Mouse (Mus musculus) CH12.LX (cell line): Measurements from ENCODE around the gene 4930402H24Rik. TPM values are rescaled to one million over a fixed set of nuclear protein-coding genes. Genes with fewer than 3 reads are reported as not detected.

ENCODE experiments used
- DNase-seq: peaks from one replicate; pipeline ENCODE4 v3.0.0-alpha.2; 2013; ENCODE audit errors: extremely low read depth
- H3K27ac ChIP-seq: 2 replicates; pipeline ENCODE4 v1.5.1; 2012; ENCODE audit warnings: low read depth, mild to moderate bottlenecking, control low read depth, moderate library complexity; ENCODE audit not compliant: insufficient read depth
- H3K27me3 ChIP-seq: replicated peaks from 2 replicates; pipeline ENCODE3; 2012; ENCODE audit warnings: inconsistent platforms
- H3K36me3 ChIP-seq, 2 experiments: replicated peaks in 1 of 2; 2 replicates each; pipeline versions ENCODE3 to v1.6.1; 2012; ENCODE audit warnings: inconsistent platforms in 1 of 2, low read length in 1 of 2, mild to moderate bottlenecking in 1 of 2, mixed read lengths in 1 of 2, moderate library complexity in 1 of 2; ENCODE audit not compliant: control insufficient read depth in 1 of 2, insufficient read depth in 1 of 2
- H3K4me1 ChIP-seq, 2 experiments: 2 replicates each; pipeline ENCODE4 v1.6.1; 2012; ENCODE audit warnings: inconsistent platforms in 1 of 2, moderate library complexity in 1 of 2; ENCODE audit not compliant: insufficient read depth in 2 of 2, control insufficient read depth in 1 of 2
- H3K4me2 ChIP-seq: 2 replicates; pipeline ENCODE4 v1.6.1; 2012; ENCODE audit warnings: low read depth, mild to moderate bottlenecking, control low read depth; ENCODE audit not compliant: poor library complexity, insufficient read depth, severe bottlenecking
- H3K4me3 ChIP-seq, 3 experiments: fragments of 150-350 bp in 1 of 3; sonication (generic) in 1 of 3; replicated peaks in 1 of 3; 2 replicates each; pipeline versions ENCODE3 to v1.5.1; 2011 to 2012; ENCODE audit warnings: low read depth in 2 of 3, low read length in 2 of 3, mild to moderate bottlenecking in 2 of 3, moderate library complexity in 2 of 3, control low read depth in 1 of 3, improper control_type of control experiment in 1 of 3, inconsistent platforms in 1 of 3, mixed read lengths in 1 of 3; ENCODE audit not compliant: poor library complexity in 1 of 3
- H3K79me2 ChIP-seq: replicated peaks from 2 replicates; pipeline ENCODE4 v1.6.1; 2012; ENCODE audit warnings: mild to moderate bottlenecking, moderate library complexity; ENCODE audit not compliant: control insufficient read depth, poor library complexity, insufficient read depth, severe bottlenecking; ENCODE audit errors: extremely low read depth
- H3K9ac ChIP-seq: 2 replicates; pipeline ENCODE4 v1.6.1; 2012; ENCODE audit warnings: low read depth, mild to moderate bottlenecking, control low read depth, moderate library complexity; ENCODE audit not compliant: insufficient read depth
- H3K9me3 ChIP-seq: replicated peaks from 2 replicates; pipeline ENCODE3; 2012; ENCODE audit warnings: low read length, inconsistent platforms, mixed read lengths
- CHD1 ChIP-seq: IDR thresholded peaks from 2 replicates; pipeline ENCODE4 v1.6.1; 2012; ENCODE audit warnings: low read depth, low read length, improper control_type of control experiment, inconsistent platforms
- CTCF ChIP-seq, 2 experiments: IDR thresholded peaks in 1 of 2; conservative IDR thresholded peaks in 1 of 2; 2 replicates each; pipeline ENCODE4 v1.5.1; 2011 to 2012; ENCODE audit warnings: low read depth in 2 of 2, low read length in 2 of 2, improper control_type of control experiment in 1 of 2, inconsistent platforms in 1 of 2, mild to moderate bottlenecking in 1 of 2, moderate library complexity in 1 of 2
- E2F4 ChIP-seq: IDR thresholded peaks from 2 replicates; pipeline ENCODE4 v1.6.1; 2011; ENCODE audit warnings: low read depth, low read length, improper control_type of control experiment; ENCODE audit not compliant: insufficient replicate concordance
- ELF1 ChIP-seq: IDR thresholded peaks from 2 replicates; pipeline ENCODE4 v1.6.1; 2014; ENCODE audit warnings: low read depth, mild to moderate bottlenecking, inconsistent platforms, low read length, improper control_type of control experiment
- EP300 ChIP-seq: IDR thresholded peaks from 2 replicates; pipeline ENCODE4 v1.6.1; 2011; ENCODE audit warnings: low read length, improper control_type of control experiment
- ETS1 ChIP-seq: conservative IDR thresholded peaks from 2 replicates; pipeline ENCODE4 v1.6.1; 2012; ENCODE audit warnings: low read depth, mild to moderate bottlenecking, inconsistent platforms, low read length, improper control_type of control experiment, moderate library complexity
- HCFC1 ChIP-seq: IDR thresholded peaks from 2 replicates; pipeline ENCODE4 v1.6.1; 2012; ENCODE audit warnings: low read depth, mild to moderate bottlenecking, inconsistent platforms, low read length, improper control_type of control experiment
- IRF4 ChIP-seq: IDR thresholded peaks from 2 replicates; pipeline ENCODE4 v1.6.1; 2014; ENCODE audit warnings: low read depth, mild to moderate bottlenecking, inconsistent platforms, low read length, improper control_type of control experiment
- JUN ChIP-seq: IDR thresholded peaks from 2 replicates; pipeline ENCODE4 v1.6.1; 2011; ENCODE audit warnings: low read depth, mild to moderate bottlenecking, low read length, improper control_type of control experiment, moderate library complexity; ENCODE audit not compliant: insufficient read depth
- JUND ChIP-seq: conservative IDR thresholded peaks from 2 replicates; pipeline ENCODE4 v1.6.1; 2011; ENCODE audit warnings: low read depth, low read length, improper control_type of control experiment
- KAT2A ChIP-seq: IDR thresholded peaks from 2 replicates; pipeline ENCODE4 v1.6.1; 2012; ENCODE audit warnings: low read length, improper control_type of control experiment, inconsistent platforms; ENCODE audit not compliant: insufficient replicate concordance
- MAFK ChIP-seq: IDR thresholded peaks from 2 replicates; pipeline ENCODE4 v1.6.1; 2011; ENCODE audit warnings: low read length, improper control_type of control experiment; ENCODE audit not compliant: insufficient replicate concordance
- MAZ ChIP-seq: IDR thresholded peaks from 2 replicates; pipeline ENCODE4 v1.6.1; 2012; ENCODE audit warnings: low read depth, mild to moderate bottlenecking, inconsistent platforms, low read length, improper control_type of control experiment, moderate library complexity
- MEF2A ChIP-seq: IDR thresholded peaks from 2 replicates; pipeline ENCODE4 v1.6.1; 2014; ENCODE audit warnings: low read depth, mild to moderate bottlenecking, inconsistent platforms, low read length, improper control_type of control experiment, borderline replicate concordance
- MXI1 ChIP-seq: IDR thresholded peaks from 2 replicates; pipeline ENCODE4 v1.6.1; 2011; ENCODE audit warnings: mild to moderate bottlenecking, low read depth, low read length, improper control_type of control experiment
- NRF1 ChIP-seq: IDR thresholded peaks from 2 replicates; pipeline ENCODE4 v1.6.1; 2014; ENCODE audit warnings: low read depth, mild to moderate bottlenecking, inconsistent platforms, low read length, improper control_type of control experiment, moderate library complexity
- POLR2A ChIP-seq: IDR thresholded peaks from 2 replicates; pipeline ENCODE4 v1.6.1; 2011; ENCODE audit warnings: low read depth, mild to moderate bottlenecking, improper control_type of control experiment, low read length
- POLR2AphosphoS2 ChIP-seq: IDR thresholded peaks from 2 replicates; pipeline ENCODE4 v1.6.1; 2011; ENCODE audit warnings: low read depth, low read length, improper control_type of control experiment
- SIN3A ChIP-seq: IDR thresholded peaks from 2 replicates; pipeline ENCODE4 v1.6.1; 2012; ENCODE audit warnings: low read length, improper control_type of control experiment, inconsistent platforms
- UBTF ChIP-seq: IDR thresholded peaks from 2 replicates; pipeline ENCODE4 v1.6.1; 2012; ENCODE audit warnings: low read depth, mild to moderate bottlenecking, inconsistent platforms, low read length, improper control_type of control experiment, moderate library complexity
- USF1 ChIP-seq: IDR thresholded peaks from 2 replicates; pipeline ENCODE4 v1.6.1; 2014; ENCODE audit warnings: low read depth, mild to moderate bottlenecking, inconsistent platforms, low read length, improper control_type of control experiment
- USF2 ChIP-seq: conservative IDR thresholded peaks from 2 replicates; pipeline ENCODE4 v1.6.1; 2011; ENCODE audit warnings: low read depth, low read length, improper control_type of control experiment
- ZC3H11A ChIP-seq: IDR thresholded peaks from 2 replicates; pipeline ENCODE4 v1.6.1; 2012; ENCODE audit warnings: low read depth, mild to moderate bottlenecking, inconsistent platforms, low read length, improper control_type of control experiment
- ZKSCAN1 ChIP-seq: IDR thresholded peaks from 2 replicates; pipeline ENCODE4 v1.6.1; 2012; ENCODE audit warnings: low read depth, inconsistent platforms, low read length, improper control_type of control experiment, borderline replicate concordance
- ZMIZ1 ChIP-seq: IDR thresholded peaks from 2 replicates; pipeline ENCODE4 v1.6.1; 2012; ENCODE audit warnings: low read depth, mild to moderate bottlenecking, inconsistent platforms, low read length, improper control_type of control experiment
- dilution Hi-C: fragments of 300-500 bp; cut with MboI; formaldehyde crosslinking; loops from 2 replicates; pipeline ENCODE4 v1.14.3; 2020; ENCODE audit warnings: low sequenced_read_pairs; ENCODE audit not compliant: extremely low pct_unique_long_range_greater_than_20kb, extremely low pct_ligation_motif_present
- in situ Hi-C: fragments of 300-500 bp; cut with MboI; formaldehyde crosslinking; loops from 3 replicates; pipeline ENCODE4 v1.14.3; 2019; ENCODE audit warnings: low sequenced_read_pairs, low pct_ligation_motif_present, low pct_unique_long_range_greater_than_20kb, mixed read lengths
- polyA plus RNA-seq: library from polyadenylated mRNA; unstranded; fragments of >175 nt; gene quantifications from 2 replicates; pipeline ENCODE4 v1.2.1, GENCODE M21; 2012; ENCODE audit warnings: low read depth; ENCODE audit not compliant: insufficient read length
- total RNA-seq, 2 experiments: library from RNA; depleted of rRNA; stranded (reverse); fragments of 300-350 nt in 1 of 2; fragments of >200 nt in 1 of 2; gene quantifications; 2 replicates each; pipeline ENCODE4 v1.2.3; 2012 to 2014

Gene 4930402H24Rik
- total and polyA plus RNA-seq, 3 experiments, result 4.2 to 4.8 (median 4.2) TPM

GRCm38 (mm10) chr2:130679154-130679553 is 227.1 kb downstream of the 4930402H24Rik start:
- TF ChIP-seq MAFK (no peak), ETS1 (no peak), SIN3A (no peak)
- no peaks in the 10 kb centered on the region for H3K9me3 ChIP-seq
- H3K79me2 ChIP-seq, result no peaks in the 10 kb centered on the region; the same call in 1 of the 2 replicates
- peaks cover 0 to 13% of the 10 kb centered on the region in 2 experiments; a peak in 2 of 4 replicates for H3K4me1 ChIP-seq
- H3K27ac ChIP-seq, result no peak overlapping the region
- no peak for DNase-seq
- H3K4me3 ChIP-seq, result no peak overlapping the region
- in situ Hi-C loops, result no loop called here
- H3K9ac ChIP-seq, result no peak overlapping the region
- peaks cover 85 to 93% of the 10 kb centered on the region in 2 experiments for H3K36me3 ChIP-seq
- H3K27me3 ChIP-seq, result no peaks in the 10 kb centered on the region
- dilution Hi-C loops, result no loop called here
- no peak overlapping the region for H3K4me2 ChIP-seq

GRCm38 (mm10) chr2:130677211-130677610 is 229.0 kb downstream of the 4930402H24Rik start:
- dilution Hi-C loops, result no loop called here
- H3K4me2 ChIP-seq, result no peak overlapping the region
- H3K27ac ChIP-seq, result no peak overlapping the region
- peaks cover 91 to 92% of the 10 kb centered on the region in 2 experiments for H3K36me3 ChIP-seq
- H3K79me2 ChIP-seq, result no peaks in the 10 kb centered on the region; the same call in 1 of the 2 replicates
- no peak overlapping the region for H3K4me3 ChIP-seq
- no peaks in the 10 kb centered on the region for H3K27me3 ChIP-seq
- no peak for TF ChIP-seq EP300
- TF ChIP-seq MAZ, result no peak
- no peak for TF ChIP-seq ELF1
- TF ChIP-seq IRF4, result no peak
- TF ChIP-seq MXI1, result no peak
- TF ChIP-seq E2F4, result no peak
- no peak for TF ChIP-seq USF1
- TF ChIP-seq ZKSCAN1, result no peak
- no peak for TF ChIP-seq CHD1
- TF ChIP-seq, all 38 proteins: peak for 0
- Histone ChIP-seq H3K9ac (no peak overlapping the region), H3K4me1 (peaks cover 0 to 13% of the 10 kb centered on the region in 2 experiments; a peak in 2 of 4 replicates), H3K9me3 (no peaks in the 10 kb centered on the region)
- in situ Hi-C loops, result no loop called here
- DNase-seq, result no peak

DNA sequence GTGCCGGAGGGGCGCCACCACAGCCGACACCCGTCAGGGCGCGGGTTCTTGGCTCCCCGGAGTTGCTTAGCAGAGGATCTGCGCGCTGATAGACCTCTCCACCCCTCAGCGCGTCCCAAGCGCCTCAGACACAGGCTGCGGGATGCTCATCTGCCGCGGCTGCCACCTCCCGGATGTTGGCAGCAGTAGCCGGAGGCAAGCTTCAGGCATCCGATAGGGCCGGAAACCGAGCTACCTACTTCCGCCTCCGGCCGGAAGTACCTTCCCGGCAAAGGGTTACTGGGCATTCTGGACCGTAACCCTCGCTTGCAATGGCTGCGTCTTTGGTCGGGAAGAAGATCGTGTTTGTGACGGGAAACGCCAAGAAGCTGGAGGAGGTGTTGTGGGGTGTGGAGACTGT is 238.6 kb downstream of the 4930402H24Rik start, which contains the start of gene Itpa:
Gene Itpa, plus strand, starts transcription at position 52 of the 400 bp plus-strand sequence.
- in situ Hi-C loops (no loop called here), dilution Hi-C loops (no loop called here)
- peak; percentile 92 for DNase-seq
- peak within 1 kb of the TSS; percentile 71 to 93 (median 73) for H3K4me3 ChIP-seq
- H3K9ac ChIP-seq, result peak within 1 kb of the TSS; percentile 80
- no peaks in the 10 kb centered on the region for H3K9me3 ChIP-seq
- H3K4me1 ChIP-seq, result peaks cover 8 to 39% of the 10 kb centered on the region in 2 experiments
- peak within 1 kb of the TSS; percentile 80 for H3K4me2 ChIP-seq
- H3K79me2 ChIP-seq, result peaks cover 38% of the 10 kb centered on the region
- H3K36me3 ChIP-seq, result peaks cover 18 to 32% of the 10 kb centered on the region in 2 experiments
- H3K27me3 ChIP-seq, result no peaks in the 10 kb centered on the region
- no peak within 1 kb of the TSS; the same call in 1 of the 2 replicates for H3K27ac ChIP-seq
- TF ChIP-seq HCFC1 (peak; percentile 87), KAT2A (peak; percentile 77; the same call in 1 of the 2 replicates), JUN (no peak), NRF1 (peak; percentile 52; the same call in 1 of the 2 replicates), IRF4 (peak; percentile 37; the same call in 1 of the 2 replicates), USF2 (no peak), CTCF (conservative IDR thresholded peaks at IDR 0.05 in 1 of 2, IDR thresholded peaks at IDR 0.05 in 1 of 2; ENCODE audit: low read depth in 2 of 2, low read length in 2 of 2) (peak in 1 of 2 experiments; percentile 73; a peak in 2 of 4 replicates), ELF1 (peak; percentile 92), POLR2AphosphoS2 (peak; percentile 65; the same call in 1 of the 2 replicates), UBTF (0 out of 2 replicates have a peak, but pooled peaks have one; percentile 21), ZC3H11A (no peak), POLR2A (peak; percentile 92), JUND (no peak), MEF2A (peak; percentile 60; the same call in 1 of the 2 replicates), ZKSCAN1 (no peak), E2F4 (0 out of 2 replicates have a peak, but pooled peaks have one; percentile 72), ZMIZ1 (no peak)
